Mouse (Mus musculus) c-Kit-positive CD71-positive TER-119-negative erythroid progenitor cells, embryonic 14.5 days (primary cell): ENCODE data around the gene Olfr1357.

ENCODE experiments used
- DNase-seq: peaks from one replicate; pipeline ENCODE4 v3.0.0-alpha.2; 2013; ENCODE audit warnings: low read depth

The Olfr1357 gene

DNA sequence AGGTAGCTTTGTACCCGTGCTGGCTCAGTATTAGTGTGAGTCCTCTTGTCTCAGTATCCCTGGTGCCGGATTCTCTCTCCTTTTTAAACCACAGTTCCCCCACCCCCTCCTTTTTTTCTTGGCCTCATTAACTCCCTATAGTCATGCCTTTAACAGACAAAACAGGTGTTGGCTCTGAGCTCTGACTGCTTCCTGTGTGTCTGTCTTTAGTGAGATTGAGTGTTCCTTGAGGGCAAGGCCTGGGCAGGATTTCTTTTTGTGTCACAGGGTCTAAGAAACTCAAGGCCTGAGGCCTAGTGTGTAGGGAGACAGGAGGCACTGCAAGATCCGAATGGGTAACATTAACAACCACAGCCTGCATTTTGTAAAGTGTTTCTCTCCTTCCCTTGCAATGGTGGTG, 39.7 kb downstream of the Olfr1357 start:
- DNase-seq, result no peak

GRCm38 (mm10) chr10:78576435-78577184, 41.3 kb downstream of the Olfr1357 start:
- DNase-seq, result no peak

GRCm38 (mm10) chr10:78575690-78576089, 42.2 kb downstream of the Olfr1357 start:
- DNase-seq, result peak; percentile 21

GRCm38 (mm10) chr10:78575105-78575632, 42.7 kb downstream of the Olfr1357 start:
- no peak for DNase-seq

GRCm38 (mm10) chr10:78574250-78575104, 43.4 kb downstream of the Olfr1357 start, which contains the start of gene Ilvbl:
Gene Ilvbl, plus strand, starts transcription at chr10:78574346.
- peak; percentile 93 for DNase-seq

DNA sequence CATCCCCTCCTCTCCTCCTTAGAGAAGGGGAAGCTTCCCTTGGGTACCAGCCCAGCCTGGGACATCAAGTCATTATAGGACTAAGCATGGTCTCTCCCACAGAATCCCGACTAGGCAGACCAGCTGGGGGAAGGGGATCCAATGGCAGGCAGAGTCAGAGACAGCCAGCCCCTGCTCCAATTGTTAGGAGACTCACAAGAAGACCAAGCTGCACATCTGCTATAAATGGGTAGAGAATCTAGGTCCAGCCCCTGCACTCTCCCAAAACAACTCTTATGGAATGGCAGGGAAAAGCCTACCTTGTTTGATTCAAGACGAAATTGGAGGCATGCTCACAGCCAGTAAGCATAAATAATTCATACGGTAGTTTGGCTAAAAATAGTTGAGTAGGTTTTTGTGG, 44.6 kb downstream of the Olfr1357 start:
- DNase-seq, result no peak

DNA sequence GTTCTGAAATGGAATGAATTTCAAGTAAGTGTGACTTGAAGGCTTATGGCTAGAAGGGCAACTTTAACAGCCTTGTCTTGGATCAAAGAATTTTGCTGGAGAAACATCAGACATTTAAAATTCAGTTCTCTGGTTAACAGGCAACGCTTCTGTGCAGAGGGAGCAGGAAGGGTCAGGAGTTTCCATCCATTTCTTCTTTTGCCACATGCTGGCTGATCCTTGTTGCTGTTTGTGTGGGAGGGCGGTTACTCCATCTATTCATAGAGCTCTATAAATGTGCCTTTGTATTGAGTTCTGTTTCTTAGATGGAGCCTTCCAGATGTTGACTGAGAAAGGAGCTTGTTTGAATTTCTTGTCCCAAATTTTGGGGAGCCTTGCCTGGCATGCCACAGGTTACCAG, 47.0 kb downstream of the Olfr1357 start:
- DNase-seq, result no peak

- DNase-seq, result no peak
Observed at GRCm38 (mm10) chr10:78570416-78570815, 47.5 kb downstream of the Olfr1357 start.

- DNase-seq, result no peak
Observed at GRCm38 (mm10) chr10:78569686-78570085, 48.2 kb downstream of the Olfr1357 start.

DNA sequence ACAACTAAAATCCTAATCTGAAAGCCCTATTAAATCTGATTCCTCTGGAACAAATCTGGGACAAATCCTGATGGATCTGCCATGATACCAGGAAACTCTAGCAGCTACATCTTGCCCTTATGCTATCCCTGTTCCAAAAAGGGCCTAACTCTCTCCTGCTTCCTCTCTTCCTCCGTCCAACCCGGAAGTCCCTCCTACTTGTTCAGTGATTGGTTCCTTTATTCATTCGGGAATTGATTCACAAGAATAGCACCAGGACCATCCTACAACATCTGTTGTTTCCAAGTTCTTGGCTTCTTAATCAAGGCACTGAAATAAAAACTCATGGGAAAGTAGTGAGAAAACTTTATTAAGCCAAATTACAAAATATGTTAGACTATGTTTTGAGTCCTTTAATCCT, 48.7 kb downstream of the Olfr1357 start:
- no peak for DNase-seq

GRCm38 (mm10) chr10:78565070-78565469, 52.8 kb downstream of the Olfr1357 start:
- DNase-seq, result no peak
